Mouse (Mus musculus) forebrain, embryonic 12.5 days (tissue): ENCODE results near the gene Vamp8. TPM values are rescaled to one million over a fixed set of nuclear protein-coding genes. Genes with fewer than 3 reads are reported as not detected.
A peak's percentile ranks its signal among the peaks of the same experiment; 100 is the strongest.

ENCODE experiments used
- ATAC-seq: fragments of 200-750 bp; cut with Nextera tagmentation; 2 replicates; pipeline ENCODE4 v1.8.0; 2017; ENCODE audit warnings: moderate TSS enrichment; ENCODE audit not compliant: low FRiP score
- H3K27ac ChIP-seq: fragments of 300-500 bp; sonication (generic); 2 replicates; pipeline ENCODE4 v1.5.1; 2016; ENCODE audit warnings: mild to moderate bottlenecking
- H3K27me3 ChIP-seq: fragments of 300-500 bp; sonication (generic); 2 replicates; pipeline ENCODE4 v1.6.1; 2016; ENCODE audit warnings: mild to moderate bottlenecking
- H3K36me3 ChIP-seq: fragments of 300-500 bp; sonication (generic); replicated peaks from 2 replicates; pipeline ENCODE4 v1.6.1; 2016; ENCODE audit warnings: mild to moderate bottlenecking
- H3K4me1 ChIP-seq: fragments of 300-500 bp; sonication (generic); 2 replicates; pipeline ENCODE4 v1.6.1; 2016
- H3K4me2 ChIP-seq: fragments of 300-500 bp; sonication (generic); 2 replicates; pipeline ENCODE4 v1.6.1; 2016; ENCODE audit warnings: mild to moderate bottlenecking, moderate library complexity
- H3K4me3 ChIP-seq: fragments of 300-500 bp; sonication (generic); replicated peaks from 2 replicates; pipeline ENCODE4 v1.5.1; 2016; ENCODE audit warnings: mild to moderate bottlenecking
- H3K9ac ChIP-seq: fragments of 300-500 bp; sonication (generic); 2 replicates; pipeline ENCODE4 v1.6.1; 2016; ENCODE audit warnings: mild to moderate bottlenecking
- H3K9me3 ChIP-seq: fragments of 300-500 bp; sonication (generic); 2 replicates; pipeline ENCODE4 v1.6.1; 2016
- WGBS: fragments of 180-500 bp; shearing (Covaris S2); methylation state at CpG from one replicate; pipeline ENCODE4 v1.1.7; 2016; 5-methylcytosine and 5-hydroxymethylcytosine counted together
- polyA plus RNA-seq: library from polyadenylated mRNA; unstranded; fragments of >200 nt; fragmentation: Nextera tagmentation; extraction: Ambion mirVana; gene quantifications from 2 replicates; pipeline ENCODE4 v1.2.1, GENCODE M21; 2016

Vamp8 gene
- 24.6 and 26.0 TPM in 2 replicates for polyA plus RNA-seq

DNA sequence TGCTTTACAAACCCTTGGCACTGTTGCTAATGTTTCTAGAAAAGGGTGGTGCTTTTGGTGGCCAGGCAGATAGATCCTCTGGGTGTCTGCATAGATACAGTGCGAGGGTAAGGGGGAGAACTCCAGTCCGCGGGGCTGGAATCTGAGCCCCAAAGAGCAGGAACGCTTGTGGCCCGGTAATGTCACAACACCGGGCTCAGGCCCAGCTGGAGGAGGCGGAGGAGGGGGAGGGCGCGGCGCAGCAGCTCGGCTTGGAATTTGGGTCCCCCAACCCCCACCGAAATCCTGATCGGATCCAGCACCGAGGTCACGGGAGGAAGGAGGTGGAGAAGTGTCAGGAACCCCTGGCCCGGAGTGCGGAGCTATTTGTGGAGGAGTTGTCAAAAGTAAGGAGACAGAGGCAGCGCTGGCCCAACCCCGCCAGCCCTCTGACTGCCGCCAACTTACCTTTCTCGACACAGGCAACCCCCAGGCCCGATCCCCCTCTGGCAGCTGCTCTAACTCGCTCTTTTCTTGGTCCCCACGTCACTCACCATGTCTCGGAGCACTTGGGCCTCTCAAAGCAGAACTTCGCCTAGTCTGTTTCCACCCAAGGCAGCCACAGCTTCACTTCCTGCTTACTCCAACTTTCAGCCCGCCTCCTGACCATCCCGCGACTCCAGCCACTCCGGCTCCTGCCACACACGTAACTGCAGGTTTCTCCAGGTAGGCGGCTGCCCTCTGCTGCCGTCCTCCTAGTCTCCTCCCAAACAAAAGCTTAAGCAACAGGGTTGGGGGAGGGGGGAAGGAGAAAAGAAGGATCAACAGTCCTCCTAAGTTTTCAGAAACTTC lies at the start of gene Vamp8:
Gene Vamp8, minus strand, starts transcription at position 763 of the 831 bp plus-strand sequence.
- 0 out of 2 replicates have a peak, but pooled peaks have one; percentile 36 for ATAC-seq

DNA sequence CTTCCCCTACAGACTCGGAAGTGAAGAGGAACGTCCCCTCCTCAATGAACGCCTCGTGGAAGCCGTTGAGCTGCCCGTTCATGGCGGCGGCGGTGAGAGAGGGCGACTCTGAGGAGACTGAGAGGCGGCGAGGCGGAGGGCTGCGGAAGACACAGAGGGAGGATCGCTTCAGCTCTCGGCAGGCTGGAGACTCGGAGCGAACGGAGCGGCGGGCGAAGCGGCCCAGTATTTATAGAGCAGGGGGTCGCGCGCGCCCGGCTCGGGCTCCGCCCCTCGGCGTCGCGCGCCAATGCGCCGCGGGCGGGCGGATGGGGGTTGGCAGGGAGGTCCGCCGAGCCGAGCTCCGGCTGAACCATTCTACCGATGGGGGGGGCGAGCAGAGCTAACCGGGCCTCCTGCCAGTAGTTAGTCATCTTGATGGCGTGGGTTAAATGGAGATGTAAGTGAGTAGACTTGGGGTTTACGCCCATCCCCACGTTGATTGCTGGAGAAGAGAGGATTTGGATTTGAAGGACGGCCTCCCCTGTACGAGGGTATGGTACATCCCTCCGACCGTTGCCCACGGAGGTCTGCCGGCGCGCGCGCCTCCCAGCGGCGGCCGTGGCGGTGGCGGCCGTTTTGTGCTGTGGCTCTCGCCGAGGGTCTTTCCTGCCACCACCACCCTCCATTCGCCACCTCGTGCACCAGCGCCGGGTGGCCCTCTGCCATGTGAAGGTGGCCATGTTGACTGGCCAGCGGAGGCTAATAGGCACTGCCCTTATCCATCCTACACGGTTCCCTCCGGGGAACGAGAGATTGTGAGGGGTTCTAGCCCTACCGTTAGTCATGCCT lies 49.1 kb upstream of the Vamp8 start, which contains the start of gene Mat2a:
Gene Mat2a, minus strand, starts transcription at position 204 of the 831 bp plus-strand sequence.
- Histone ChIP-seq H3K4me3 (peak within 1 kb of the TSS; percentile 95), H3K27me3 (no peaks in the 10 kb centered on the region), H3K4me1 (peaks cover 29% of the 10 kb centered on the region), H3K36me3 (peaks cover 29% of the 10 kb centered on the region), H3K9ac (peak within 1 kb of the TSS; percentile 100), H3K4me2 (peak within 1 kb of the TSS; percentile 86), H3K9me3 (no peaks in the 10 kb centered on the region), H3K27ac (peak within 1 kb of the TSS; percentile 98)
- under 1% methylated on average over 77 of the region's 77 CpGs for WGBS
- peak; percentile 91 for ATAC-seq

More for the DNA sequence above, at the start of gene Vamp8:
- under 1% methylated on average over 32 of the region's 33 CpGs for WGBS
- no peaks in the 10 kb centered on the region for H3K36me3 ChIP-seq
- H3K27ac ChIP-seq: 0 out of 2 replicates have a peak within 1 kb of the TSS, but pooled peaks have one; percentile 47
- peak within 1 kb of the TSS; percentile 65 for H3K4me2 ChIP-seq
- no peaks in the 10 kb centered on the region for H3K9me3 ChIP-seq
- H3K4me3 ChIP-seq: peak within 1 kb of the TSS; percentile 41
- peak within 1 kb of the TSS; percentile 57 for H3K9ac ChIP-seq
- H3K4me1 ChIP-seq: peaks cover 17% of the 10 kb centered on the region
- peaks cover 17% of the 10 kb centered on the region; the same call in 1 of the 2 replicates for H3K27me3 ChIP-seq

DNA sequence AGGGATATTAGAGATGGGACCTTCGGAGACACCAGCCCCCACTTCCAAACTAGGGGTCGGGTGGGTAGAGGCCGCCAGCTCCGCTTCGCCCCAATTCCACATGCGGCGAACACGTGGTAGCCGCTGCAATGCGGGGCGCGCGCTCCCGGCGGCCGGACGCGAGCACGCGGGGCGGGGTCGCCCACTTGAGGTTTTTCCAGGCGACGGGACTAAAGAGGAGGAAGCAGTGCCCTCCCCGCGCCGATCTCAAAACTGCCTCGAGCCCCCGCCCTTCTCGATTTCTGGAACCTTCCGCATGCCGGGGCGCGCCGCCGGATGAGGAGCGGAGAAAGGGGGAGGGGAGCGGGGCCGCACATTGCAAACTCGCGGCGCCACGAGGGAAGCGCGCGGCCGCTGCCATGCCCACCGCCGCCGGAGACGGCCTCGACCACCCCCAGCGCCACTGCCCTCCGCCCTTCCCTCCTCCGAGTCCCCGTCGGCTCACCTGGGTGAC lies 48.4 kb upstream of the Vamp8 start:
- Histone ChIP-seq H3K4me1 (peaks cover 29% of the 10 kb centered on the region), H3K27ac (peak overlapping the region; percentile 98), H3K36me3 (peaks cover 34% of the 10 kb centered on the region), H3K9me3 (no peaks in the 10 kb centered on the region), H3K4me3 (peak overlapping the region; percentile 95), H3K9ac (peak overlapping the region; percentile 100), H3K27me3 (no peaks in the 10 kb centered on the region), H3K4me2 (peak overlapping the region; percentile 86)
- peak; percentile 33 for ATAC-seq
- WGBS: under 1% methylated on average over 56 of the region's 57 CpGs

DNA sequence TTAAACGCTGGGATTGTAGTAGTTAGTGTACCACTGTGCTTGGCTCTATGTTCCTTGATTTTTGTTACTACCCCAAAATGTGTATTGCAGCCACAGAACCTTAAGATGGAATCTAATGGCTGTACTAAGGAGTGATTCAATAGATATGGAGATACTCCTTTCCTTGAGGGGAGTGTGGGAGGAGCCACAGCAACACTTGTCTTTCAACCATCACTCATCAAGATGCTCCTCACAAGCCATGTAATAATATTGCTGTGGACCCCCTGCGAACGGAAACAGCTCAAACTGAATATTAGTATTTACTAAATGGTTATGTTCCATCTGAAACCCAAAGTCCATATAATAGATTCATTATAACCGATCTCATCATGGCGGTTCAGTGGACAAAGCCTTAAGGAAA lies 47.7 kb upstream of the Vamp8 start:
- Histone ChIP-seq H3K36me3 (peaks cover 41% of the 10 kb centered on the region), H3K27me3 (no peaks in the 10 kb centered on the region), H3K4me1 (peaks cover 29% of the 10 kb centered on the region), H3K9ac (peak overlapping the region; percentile 100), H3K27ac (no peak overlapping the region), H3K4me3 (peak overlapping the region; percentile 95), H3K4me2 (peak overlapping the region; percentile 86), H3K9me3 (no peaks in the 10 kb centered on the region)
- 2% methylated on average over 5 of the region's 5 CpGs for WGBS
- ATAC-seq: no peak

DNA sequence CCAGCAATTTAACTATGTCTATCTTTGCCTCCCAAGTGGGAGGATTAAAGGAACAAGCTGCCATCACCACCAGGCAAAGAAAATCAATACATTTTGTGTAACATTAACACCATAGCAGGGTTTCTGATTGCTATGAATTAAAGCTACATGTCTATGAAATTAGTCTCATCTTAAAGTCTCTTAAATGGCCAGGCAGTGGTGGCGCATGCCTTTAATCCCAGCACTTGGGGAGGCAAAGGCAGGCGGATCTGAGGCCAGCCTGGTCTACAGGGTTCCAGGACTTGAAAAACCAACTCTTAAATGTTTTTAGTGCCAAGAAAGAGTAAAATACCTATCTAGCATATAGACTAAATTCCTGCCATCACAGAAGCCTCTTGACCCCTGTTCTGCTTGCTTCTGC lies 41.6 kb upstream of the Vamp8 start:
- no peak for ATAC-seq
- Histone ChIP-seq H3K9me3 (no peaks in the 10 kb centered on the region), H3K36me3 (peaks cover 75% of the 10 kb centered on the region), H3K27ac (no peak overlapping the region), H3K27me3 (no peaks in the 10 kb centered on the region), H3K4me3 (no peak overlapping the region), H3K4me1 (peaks cover 8% of the 10 kb centered on the region), H3K4me2 (no peak overlapping the region), H3K9ac (no peak overlapping the region)
- 82% methylated on average over 2 of the region's 2 CpGs for WGBS

DNA sequence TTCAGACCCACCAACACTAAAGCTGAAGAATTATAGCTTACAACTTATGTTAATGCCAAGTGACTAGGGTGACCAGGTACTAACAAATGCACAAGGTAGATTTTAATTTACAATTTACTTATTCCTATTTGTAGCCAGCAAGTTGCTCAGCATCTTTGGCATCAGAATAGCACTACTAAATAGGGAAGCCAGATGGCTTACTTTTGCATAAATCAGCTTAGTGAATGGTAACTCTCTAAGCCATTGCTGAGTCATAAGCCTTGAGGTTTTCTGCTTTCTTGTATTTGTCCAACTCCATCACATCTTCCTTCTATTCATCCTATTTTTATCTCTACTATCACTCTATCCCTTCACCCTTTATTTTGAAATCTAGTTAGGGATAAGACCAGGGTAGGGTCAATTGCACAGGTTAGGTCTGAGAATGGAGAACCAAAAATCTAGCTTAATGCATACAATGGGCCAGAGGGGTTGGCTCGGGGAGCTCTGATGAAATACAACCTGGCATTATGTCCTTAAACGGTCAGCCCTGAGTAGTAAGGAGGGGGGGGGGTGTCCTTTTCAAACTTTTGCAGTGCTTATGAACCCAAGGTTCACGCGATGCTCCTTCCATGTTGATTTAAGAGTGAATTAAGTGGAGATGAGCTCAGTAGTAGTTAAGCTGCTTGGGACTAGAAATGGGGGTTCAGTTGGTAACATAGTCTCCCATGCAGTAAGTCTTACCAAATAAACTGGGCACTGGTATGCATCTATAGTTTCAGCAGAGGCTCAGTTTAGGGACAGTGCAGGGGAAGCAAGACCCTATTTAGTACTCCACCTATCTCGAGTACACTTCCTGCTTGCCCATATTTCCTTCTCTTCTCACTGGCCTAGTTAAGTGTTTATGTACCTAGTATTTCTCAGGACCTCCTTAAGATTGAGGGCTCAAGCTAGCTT lies 40.8 kb upstream of the Vamp8 start:
- Histone ChIP-seq H3K4me2 (no peak overlapping the region), H3K9me3 (no peaks in the 10 kb centered on the region), H3K9ac (no peak overlapping the region), H3K27me3 (no peaks in the 10 kb centered on the region), H3K27ac (no peak overlapping the region), H3K4me3 (no peak overlapping the region), H3K36me3 (peaks cover 71% of the 10 kb centered on the region), H3K4me1 (peaks cover under 1% of the 10 kb centered on the region; the same call in 1 of the 2 replicates)
- WGBS: 31% methylated on average over 5 of the region's 5 CpGs
- peak; percentile 16; the same call in 1 of the 2 replicates for ATAC-seq

DNA sequence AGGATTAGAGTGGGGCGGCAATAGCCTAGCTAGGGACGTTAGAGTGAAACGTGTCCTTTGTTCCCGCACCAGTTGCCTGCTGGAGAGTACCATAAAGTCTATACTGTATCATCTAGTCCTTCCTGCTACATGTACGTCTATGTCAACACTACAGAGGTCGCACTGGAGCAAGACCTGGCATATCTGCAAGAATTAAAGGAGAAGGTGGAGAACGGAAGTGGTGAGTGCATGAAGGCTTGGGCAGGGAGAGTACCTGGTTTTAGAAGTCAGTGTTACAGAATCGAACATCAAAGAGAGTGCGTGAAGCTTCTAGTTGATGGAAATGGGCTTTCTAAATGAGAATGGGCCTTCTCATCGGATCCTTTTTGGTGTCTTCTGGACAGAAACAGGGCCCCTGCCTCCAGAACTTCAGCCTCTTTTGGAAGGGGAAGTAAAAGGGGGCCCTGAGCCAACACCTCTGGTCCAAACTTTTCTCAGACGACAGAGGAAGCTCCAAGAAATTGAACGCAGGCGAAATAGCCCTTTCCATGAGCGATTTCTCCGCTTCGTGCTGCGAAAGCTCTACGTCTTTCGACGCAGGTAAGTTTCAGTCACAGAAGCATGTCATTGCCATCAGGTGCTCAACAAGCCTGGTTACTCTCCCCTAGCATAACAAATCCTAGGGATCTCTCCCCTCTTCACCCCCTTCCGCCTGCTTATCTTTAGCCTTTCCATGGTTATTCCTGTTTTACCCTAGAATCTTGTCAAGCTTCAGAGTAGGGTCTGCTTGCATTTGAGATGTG lies 38.7 kb upstream of the Vamp8 start:
- H3K4me1 ChIP-seq: no peaks in the 10 kb centered on the region
- 92% methylated on average over 21 of the region's 21 CpGs for WGBS
- H3K4me2 ChIP-seq: no peak overlapping the region
- H3K27ac ChIP-seq: no peak overlapping the region
- peaks cover 71% of the 10 kb centered on the region for H3K36me3 ChIP-seq
- no peak overlapping the region for H3K4me3 ChIP-seq
- ATAC-seq: no peak
- H3K9me3 ChIP-seq: no peaks in the 10 kb centered on the region
- no peaks in the 10 kb centered on the region for H3K27me3 ChIP-seq
- no peak overlapping the region for H3K9ac ChIP-seq

DNA sequence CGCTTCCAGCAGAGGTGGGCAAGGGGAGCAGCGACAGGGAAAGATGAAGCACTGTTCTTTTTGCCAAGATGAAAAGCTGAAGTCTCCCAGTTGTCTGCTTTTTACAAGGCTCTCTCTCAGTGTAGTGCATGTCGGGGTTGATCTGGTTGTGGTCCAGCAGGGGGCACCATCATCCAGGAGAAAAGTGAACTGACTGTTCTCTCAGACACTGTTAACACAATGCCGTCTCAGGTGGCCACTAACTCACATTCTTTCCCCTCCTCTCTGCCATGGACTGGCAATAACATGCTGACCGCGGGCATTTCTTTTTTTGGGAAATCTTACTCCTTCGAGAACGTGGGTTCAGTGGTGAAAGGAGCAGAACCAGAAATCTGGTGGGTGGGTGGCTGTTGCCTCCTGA lies 37.5 kb upstream of the Vamp8 start:
- 39% methylated on average over 8 of the region's 8 CpGs for whole genome bisulfite sequencing
- peaks cover 72% of the 10 kb centered on the region for H3K36me3 ChIP-seq
- ATAC-seq: peak; percentile 83
- H3K9me3 ChIP-seq: no peaks in the 10 kb centered on the region
- H3K27me3 ChIP-seq: no peaks in the 10 kb centered on the region
- H3K4me1 ChIP-seq: no peaks in the 10 kb centered on the region
- H3K27ac ChIP-seq: no peak overlapping the region
- no peak overlapping the region for H3K4me2 ChIP-seq
- no peak overlapping the region for H3K4me3 ChIP-seq
- no peak overlapping the region for H3K9ac ChIP-seq

DNA sequence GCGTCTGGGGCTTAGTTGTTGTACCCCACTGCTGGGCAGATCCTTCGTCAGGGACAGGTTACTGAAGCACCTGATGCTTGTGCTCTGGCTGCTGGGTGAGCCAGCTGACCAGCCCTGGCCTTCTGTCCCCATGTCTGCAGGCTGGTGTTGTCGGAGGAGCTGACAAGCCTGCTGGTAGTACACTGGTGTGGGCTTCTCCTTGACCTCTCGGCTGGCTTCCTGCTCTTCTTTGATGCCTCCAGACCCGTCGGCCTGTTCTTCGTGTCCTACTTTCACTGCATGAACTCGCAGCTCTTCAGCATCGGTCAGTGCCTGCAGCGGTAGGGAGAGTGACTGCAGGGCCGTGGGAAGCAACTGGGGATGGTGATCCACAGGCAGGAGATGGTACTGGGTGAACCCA lies 35.1 kb upstream of the Vamp8 start:
- ATAC-seq: no peak
- Histone ChIP-seq H3K27me3 (no peaks in the 10 kb centered on the region), H3K27ac (no peak overlapping the region), H3K4me2 (no peak overlapping the region), H3K9ac (no peak overlapping the region), H3K36me3 (peaks cover 62% of the 10 kb centered on the region), H3K4me3 (no peak overlapping the region), H3K9me3 (no peaks in the 10 kb centered on the region), H3K4me1 (no peaks in the 10 kb centered on the region)
- 93% methylated on average over 11 of the region's 11 CpGs for WGBS

DNA sequence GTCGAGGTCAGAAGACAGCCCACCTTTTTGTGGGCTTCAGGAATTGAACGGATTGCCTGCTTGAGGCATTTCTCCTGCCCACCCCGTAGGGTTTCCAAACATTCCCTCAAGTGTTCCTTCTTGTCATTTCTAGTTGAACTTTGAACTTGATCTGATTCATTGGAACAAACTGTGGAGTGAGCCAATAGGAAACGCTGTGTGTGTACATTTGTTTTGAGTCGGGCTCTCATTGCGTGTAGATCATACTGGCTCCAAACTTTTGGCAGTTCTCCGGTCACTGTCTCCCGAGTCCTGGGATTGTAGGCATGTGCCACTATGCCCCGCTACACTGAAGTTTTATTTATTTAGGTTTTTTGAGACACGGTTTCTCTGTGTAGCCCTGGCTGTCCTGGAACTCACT lies 30.4 kb upstream of the Vamp8 start:
- no peak for ATAC-seq
- no peaks in the 10 kb centered on the region for H3K27me3 ChIP-seq
- H3K36me3 ChIP-seq: peaks cover 60% of the 10 kb centered on the region
- no peak overlapping the region for H3K4me3 ChIP-seq
- 92% methylated on average over 10 of the region's 10 CpGs for WGBS
- H3K4me1 ChIP-seq: peaks cover 1% of the 10 kb centered on the region; the same call in 1 of the 2 replicates
- no peak overlapping the region for H3K9ac ChIP-seq
- no peak overlapping the region for H3K4me2 ChIP-seq
- no peak overlapping the region for H3K27ac ChIP-seq
- H3K9me3 ChIP-seq: no peaks in the 10 kb centered on the region

DNA sequence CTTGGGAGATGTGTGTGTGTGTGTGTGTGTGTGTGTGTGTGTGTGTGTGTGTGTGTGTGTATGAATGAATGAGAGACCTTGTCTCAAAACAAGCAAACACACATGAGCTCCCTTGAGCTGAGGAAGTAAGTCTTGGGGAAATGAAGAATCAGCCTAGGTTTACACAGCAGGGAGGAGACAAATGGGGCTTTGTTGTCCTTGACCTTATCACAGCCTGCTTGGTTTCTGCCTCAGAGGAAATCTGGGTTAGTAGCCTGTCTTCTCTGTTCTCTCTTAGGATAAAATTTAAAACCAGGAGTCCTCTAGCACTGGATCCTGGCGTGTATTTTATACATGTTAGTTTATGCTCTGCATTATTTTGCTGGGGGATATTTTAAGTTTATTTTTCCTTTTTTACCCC lies 29.3 kb upstream of the Vamp8 start:
- 93% methylated on average over 1 of the region's 1 CpGs for WGBS
- no peak overlapping the region for H3K4me3 ChIP-seq
- H3K9me3 ChIP-seq: no peaks in the 10 kb centered on the region
- no peak overlapping the region for H3K27ac ChIP-seq
- peaks cover 10% of the 10 kb centered on the region for H3K4me1 ChIP-seq
- H3K36me3 ChIP-seq: peaks cover 49% of the 10 kb centered on the region
- H3K9ac ChIP-seq: no peak overlapping the region
- no peak overlapping the region for H3K4me2 ChIP-seq
- H3K27me3 ChIP-seq: no peaks in the 10 kb centered on the region
- ATAC-seq: no peak
